Mouse (Mus musculus) hindbrain, embryonic 10.5 days (tissue): ENCODE measurements around the gene Bloc1s3. TPM values are rescaled to one million over a fixed set of nuclear protein-coding genes. Genes with fewer than 3 reads are reported as not detected.

Experiments used
- DNase-seq: peaks from one replicate; pipeline ENCODE4 v3.0.0-alpha.2; 2017; ENCODE audit warnings: low spot score
- H3K27ac ChIP-seq: fragments of 300-500 bp; sonication (generic); 2 replicates; pipeline ENCODE4 v1.5.1; 2016; ENCODE audit warnings: mild to moderate bottlenecking, moderate library complexity
- H3K27me3 ChIP-seq: fragments of 300-500 bp; sonication (generic); 2 replicates; pipeline ENCODE4 v1.6.1; 2016; ENCODE audit warnings: mild to moderate bottlenecking; ENCODE audit not compliant: poor library complexity, insufficient read depth, severe bottlenecking
- H3K36me3 ChIP-seq: fragments of 300-500 bp; sonication (generic); 2 replicates; pipeline ENCODE4 v1.6.1; 2016; ENCODE audit warnings: mild to moderate bottlenecking, moderate library complexity
- H3K4me1 ChIP-seq: fragments of 300-500 bp; sonication (generic); replicated peaks from 2 replicates; pipeline ENCODE4 v1.6.1; 2016; ENCODE audit warnings: mild to moderate bottlenecking
- H3K4me3 ChIP-seq: fragments of 300-500 bp; sonication (generic); 2 replicates; pipeline ENCODE4 v1.5.1; 2016; ENCODE audit warnings: mild to moderate bottlenecking, moderate library complexity
- H3K9me3 ChIP-seq: fragments of 300-500 bp; sonication (generic); 2 replicates; pipeline ENCODE4 v1.6.1; 2016; ENCODE audit warnings: mild to moderate bottlenecking, moderate library complexity
- WGBS: fragments of 180-500 bp; shearing (Covaris S2); methylation state at CpG from one replicate; pipeline ENCODE4 v1.1.7; 2016; 5-methylcytosine and 5-hydroxymethylcytosine counted together
- polyA plus RNA-seq: library from polyadenylated mRNA; unstranded; fragments of >200 nt; fragmentation: Nextera tagmentation; extraction: Ambion mirVana; gene quantifications from 2 replicates; pipeline ENCODE4 v1.2.1, GENCODE M21; 2016

The Bloc1s3 gene
- polyA plus RNA-seq, 1 experiment from 2014 or later: 3.8 TPM

DNA sequence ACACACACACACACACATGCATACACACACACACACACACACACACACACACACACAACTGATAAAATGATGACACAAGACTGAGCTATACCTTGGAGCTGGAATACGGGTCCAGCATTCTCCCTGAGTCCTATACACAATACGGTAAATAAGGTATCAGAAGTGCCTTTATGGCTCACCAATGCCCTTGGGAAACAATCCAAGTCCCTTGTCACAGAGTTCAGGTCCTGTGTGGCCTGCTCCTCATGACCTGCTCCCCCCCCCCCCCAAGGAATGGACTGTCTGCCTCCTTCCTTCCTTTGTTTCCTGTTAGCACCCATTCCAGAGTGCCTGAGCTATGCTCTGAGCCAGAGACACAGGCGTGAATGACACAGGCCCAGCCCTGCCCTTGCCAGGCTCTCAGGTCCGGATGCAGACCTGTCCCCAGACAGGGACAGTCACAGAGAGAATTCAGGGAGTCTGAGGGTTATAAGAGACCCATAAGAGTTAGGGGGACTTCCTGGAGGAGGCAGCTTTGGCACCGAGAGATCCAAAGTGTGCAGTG, 41.5 kb downstream of the Bloc1s3 start:
- no peak overlapping the region for H3K27ac ChIP-seq
- 62% methylated on average over 5 of the region's 5 CpGs for WGBS
- peaks cover 36% of the 10 kb centered on the region for H3K4me1 ChIP-seq
- H3K9me3 ChIP-seq: no peaks in the 10 kb centered on the region
- no peaks in the 10 kb centered on the region for H3K36me3 ChIP-seq
- no peak overlapping the region for H3K4me3 ChIP-seq
- no peak for DNase-seq
- H3K27me3 ChIP-seq: peaks cover 95% of the 10 kb centered on the region

DNA sequence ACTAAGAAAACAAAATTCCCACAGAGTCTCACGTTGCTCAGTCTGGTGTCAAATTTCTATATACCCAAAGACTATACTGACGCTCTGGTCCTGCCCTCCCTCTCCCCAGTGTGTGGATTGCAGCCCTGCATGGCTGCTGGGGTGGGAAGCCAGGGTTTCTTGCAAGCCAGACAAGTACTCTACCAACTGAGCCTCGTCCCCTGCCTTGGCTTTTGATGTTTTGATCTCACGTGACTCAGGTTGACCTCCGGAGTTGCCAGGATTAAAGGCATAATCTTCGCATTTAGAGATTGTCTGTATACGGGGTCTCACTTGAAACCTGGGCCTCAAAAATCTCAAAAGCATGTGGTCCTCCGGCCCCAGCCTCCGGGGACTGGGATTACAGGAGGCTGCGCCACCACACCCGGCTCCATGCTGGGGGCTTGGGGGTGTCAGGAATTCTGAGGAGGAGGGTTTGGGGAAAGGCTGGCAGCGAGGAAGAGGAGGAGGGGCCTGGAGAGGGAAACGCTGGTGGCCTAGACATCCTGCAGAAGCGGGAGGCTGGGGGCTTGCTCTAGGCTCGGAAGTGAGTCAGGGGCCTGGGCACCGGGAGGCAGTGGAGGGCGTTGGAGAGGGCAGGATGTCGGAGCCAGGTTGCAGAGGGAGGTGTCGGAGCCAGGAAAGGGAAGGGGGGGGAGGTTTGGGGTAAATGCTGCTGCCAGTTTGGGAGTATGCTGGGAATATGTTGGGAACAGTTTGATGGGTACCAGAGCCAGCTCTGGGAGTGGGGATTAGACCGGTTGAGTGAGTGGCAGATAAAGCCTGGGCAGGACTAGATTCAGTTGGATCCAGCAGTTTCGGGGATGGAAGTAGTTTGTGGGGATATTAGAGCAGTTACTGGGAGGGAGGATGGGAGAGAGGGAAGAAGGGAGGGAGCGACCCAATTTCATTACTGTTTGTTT, 43.5 kb downstream of the Bloc1s3 start:
- WGBS: 12% methylated on average over 22 of the region's 22 CpGs
- Histone ChIP-seq H3K4me3 (peak overlapping the region; percentile 32), H3K27ac (peak overlapping the region; percentile 60; the same call in 1 of the 2 replicates), H3K27me3 (peaks cover 74% of the 10 kb centered on the region), H3K9me3 (no peaks in the 10 kb centered on the region), H3K4me1 (peaks cover 31% of the 10 kb centered on the region), H3K36me3 (no peaks in the 10 kb centered on the region)
- no peak for DNase-seq

DNA sequence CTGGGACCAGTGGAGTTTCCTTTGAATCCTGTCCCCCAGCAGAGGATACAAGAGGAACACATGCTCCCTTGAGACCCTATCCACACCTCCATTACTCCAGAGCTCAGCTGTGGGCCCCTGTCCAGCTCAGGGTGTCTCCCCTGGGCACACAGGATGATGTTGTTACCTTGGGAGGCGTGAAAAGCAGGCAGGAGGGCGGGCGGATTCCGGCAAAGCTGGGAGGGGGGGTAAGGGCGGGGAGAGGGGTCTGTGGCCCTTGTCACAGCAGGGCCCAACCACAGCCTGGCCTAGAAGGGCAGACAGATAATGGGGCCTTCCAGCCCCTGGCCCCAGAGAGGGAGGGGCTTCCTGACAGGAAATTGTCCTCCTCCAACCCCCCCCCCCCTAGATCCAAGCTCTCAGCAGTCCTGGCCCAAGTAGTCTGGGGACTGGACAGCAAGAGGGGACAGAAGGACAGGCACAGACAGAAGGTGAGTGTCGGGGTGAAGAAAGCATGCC, 45.2 kb downstream of the Bloc1s3 start, which contains the start of gene Exoc3l2:
Gene Exoc3l2 (plus strand): TSS at position 448 of the 498 bp plus-strand sequence.
- H3K4me3 ChIP-seq: peak within 1 kb of the TSS; percentile 31
- peaks cover 57% of the 10 kb centered on the region for H3K27me3 ChIP-seq
- WGBS: 14% methylated on average over 6 of the region's 6 CpGs
- H3K9me3 ChIP-seq: no peaks in the 10 kb centered on the region
- peaks cover 38% of the 10 kb centered on the region for H3K4me1 ChIP-seq
- DNase-seq: no peak
- H3K27ac ChIP-seq: peak within 1 kb of the TSS; percentile 36
- H3K36me3 ChIP-seq: no peaks in the 10 kb centered on the region

DNA sequence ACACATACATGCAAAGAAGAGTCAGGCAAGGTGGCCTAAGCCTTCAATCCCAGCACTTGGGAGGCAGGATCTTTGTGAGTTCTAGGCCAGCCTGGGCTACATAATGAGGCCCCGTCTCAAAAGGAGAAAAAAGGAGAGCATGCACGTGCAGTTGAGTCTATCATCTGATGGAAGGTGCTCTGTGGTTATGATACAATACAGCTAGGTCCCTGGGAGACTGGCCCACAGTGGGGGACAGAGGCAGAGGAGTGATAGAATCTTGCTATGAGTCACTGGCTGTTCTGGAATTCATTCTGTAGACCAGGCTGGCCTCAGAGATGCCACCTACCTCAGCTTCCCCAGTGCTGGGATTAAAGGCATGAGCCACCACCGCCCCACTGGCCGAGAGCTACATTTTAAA, 45.7 kb downstream of the Bloc1s3 start:
- H3K4me3 ChIP-seq: no peak overlapping the region
- no peak overlapping the region; the same call in 1 of the 2 replicates for H3K27ac ChIP-seq
- DNase-seq: no peak
- H3K27me3 ChIP-seq: peaks cover 52% of the 10 kb centered on the region
- no peaks in the 10 kb centered on the region for H3K9me3 ChIP-seq
- peaks cover 43% of the 10 kb centered on the region for H3K4me1 ChIP-seq
- H3K36me3 ChIP-seq: no peaks in the 10 kb centered on the region
- 58% methylated on average over 4 of the region's 4 CpGs for WGBS

DNA sequence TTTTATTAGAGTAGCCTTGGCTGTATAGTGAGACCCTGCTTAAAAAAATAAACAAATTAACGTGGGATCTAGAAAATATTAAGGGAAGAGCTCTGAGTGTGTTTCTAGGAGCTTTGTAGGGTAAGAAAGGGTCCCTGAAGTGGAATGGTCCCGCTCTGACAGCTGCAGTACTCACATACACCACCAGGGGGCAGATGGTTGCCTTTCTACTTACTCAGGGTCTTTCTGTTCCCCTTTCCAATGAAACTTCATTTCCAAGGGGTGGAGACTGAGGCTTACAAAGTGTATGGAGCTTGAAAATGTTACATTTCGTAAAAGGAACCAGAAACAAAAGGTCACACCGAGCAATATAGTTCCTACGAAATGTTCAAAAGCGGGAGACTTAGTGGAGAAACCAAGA, 46.7 kb downstream of the Bloc1s3 start:
- H3K27me3 ChIP-seq: peaks cover 43% of the 10 kb centered on the region
- H3K4me3 ChIP-seq: no peak overlapping the region
- H3K9me3 ChIP-seq: no peaks in the 10 kb centered on the region
- H3K27ac ChIP-seq: no peak overlapping the region
- H3K4me1 ChIP-seq: peaks cover 52% of the 10 kb centered on the region
- DNase-seq: peak; percentile 84
- H3K36me3 ChIP-seq: peaks cover 3% of the 10 kb centered on the region
- WGBS: 17% methylated on average over 6 of the region's 6 CpGs

DNA sequence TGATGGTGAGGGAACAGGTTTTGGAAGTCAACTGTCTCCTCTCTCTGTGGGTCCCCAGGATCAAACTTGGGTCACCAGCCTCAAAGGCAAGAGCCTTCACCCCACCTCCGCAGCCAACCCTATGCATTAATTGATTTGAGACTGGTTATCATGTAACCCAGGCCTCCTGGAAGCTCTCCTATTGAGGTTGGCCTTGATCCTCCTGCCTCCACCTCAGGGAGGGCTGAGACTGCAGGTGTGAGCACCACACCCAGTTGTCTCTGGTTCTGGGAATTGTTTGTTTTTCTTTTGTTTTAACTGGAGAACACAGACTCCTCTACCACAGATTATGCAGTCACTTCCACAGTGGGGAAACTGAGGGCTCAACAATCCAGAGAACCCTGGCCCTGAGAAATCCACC, 47.7 kb downstream of the Bloc1s3 start:
- no peak overlapping the region for H3K27ac ChIP-seq
- DNase-seq: no peak
- H3K27me3 ChIP-seq: peaks cover 33% of the 10 kb centered on the region
- no peaks in the 10 kb centered on the region for H3K9me3 ChIP-seq
- H3K36me3 ChIP-seq: peaks cover 12% of the 10 kb centered on the region
- H3K4me1 ChIP-seq: peaks cover 62% of the 10 kb centered on the region
- 68% methylated on average over 1 of the region's 1 CpGs for WGBS
- no peak overlapping the region for H3K4me3 ChIP-seq

DNA sequence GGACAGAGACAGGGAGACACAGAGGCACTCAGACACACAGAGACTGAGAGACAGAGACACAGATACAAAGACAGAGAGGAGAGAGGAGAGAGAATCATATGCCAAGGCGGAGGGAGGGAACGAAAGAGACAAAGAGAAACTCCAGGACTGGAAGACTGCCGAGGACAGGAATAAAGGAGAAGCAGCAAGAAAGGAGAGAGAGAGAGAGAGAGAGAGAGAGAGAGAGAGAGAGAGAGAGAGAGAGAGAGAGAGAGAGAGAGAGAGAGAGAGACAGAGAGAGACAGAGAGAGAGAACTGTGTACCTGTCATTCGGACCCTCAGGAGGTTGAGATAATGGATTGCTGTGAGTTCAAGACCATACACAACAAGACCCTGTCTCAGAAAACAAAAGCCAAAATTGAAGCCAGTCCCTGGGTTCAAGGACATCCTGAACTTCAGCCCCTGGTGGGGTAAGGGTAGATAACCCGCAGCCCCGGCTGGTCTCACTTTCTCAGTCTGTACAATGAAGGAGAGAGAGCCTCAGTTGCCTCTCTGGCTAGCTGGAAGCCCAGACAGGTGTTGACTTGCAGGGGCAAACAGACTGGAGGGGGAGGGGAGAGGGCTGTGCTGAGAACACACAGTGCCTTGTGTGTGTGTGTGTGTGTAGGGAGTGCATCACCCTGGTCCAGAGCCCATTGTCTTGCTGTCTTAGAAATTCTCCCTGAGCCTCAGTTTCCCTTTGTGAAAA, 48.9 kb downstream of the Bloc1s3 start:
- Histone ChIP-seq H3K27me3 (peaks cover 21% of the 10 kb centered on the region), H3K36me3 (peaks cover 24% of the 10 kb centered on the region), H3K27ac (peak overlapping the region; percentile 94), H3K9me3 (no peaks in the 10 kb centered on the region), H3K4me1 (peaks cover 52% of the 10 kb centered on the region), H3K4me3 (peak overlapping the region; percentile 99)
- no peak for DNase-seq
- 26% methylated on average over 6 of the region's 6 CpGs for WGBS

DNA sequence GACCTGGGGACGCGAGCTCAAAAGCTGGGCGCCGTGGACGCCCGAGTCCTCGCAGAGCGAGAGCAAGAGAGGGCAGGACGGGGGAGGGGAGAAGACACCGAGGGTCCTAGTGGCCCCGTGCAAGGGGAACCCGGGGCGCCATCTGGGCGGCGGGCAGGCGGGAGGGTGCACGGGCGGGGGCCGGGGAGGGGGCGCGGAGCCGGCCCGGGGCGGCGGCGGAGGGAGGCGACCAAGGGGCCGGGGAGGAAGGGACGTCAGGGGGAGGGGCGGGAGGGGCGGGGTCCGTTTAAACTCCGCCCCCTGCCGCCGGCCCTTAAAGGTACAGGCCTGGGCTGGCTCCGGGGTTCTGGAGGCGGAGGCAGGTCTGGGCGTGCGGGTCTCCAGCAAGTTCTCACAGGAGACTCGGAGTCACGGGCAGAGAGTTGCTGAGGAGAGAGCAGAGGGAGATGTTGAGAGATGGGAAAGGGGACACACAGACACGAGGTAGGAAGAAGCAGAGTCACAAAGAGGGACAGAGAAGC, 49.5 kb downstream of the Bloc1s3 start, which contains the start of gene Mark4:
Gene Mark4 (minus strand): TSS at position 231 of the 521 bp plus-strand sequence.
- peaks cover 14% of the 10 kb centered on the region for H3K27me3 ChIP-seq

DNA sequence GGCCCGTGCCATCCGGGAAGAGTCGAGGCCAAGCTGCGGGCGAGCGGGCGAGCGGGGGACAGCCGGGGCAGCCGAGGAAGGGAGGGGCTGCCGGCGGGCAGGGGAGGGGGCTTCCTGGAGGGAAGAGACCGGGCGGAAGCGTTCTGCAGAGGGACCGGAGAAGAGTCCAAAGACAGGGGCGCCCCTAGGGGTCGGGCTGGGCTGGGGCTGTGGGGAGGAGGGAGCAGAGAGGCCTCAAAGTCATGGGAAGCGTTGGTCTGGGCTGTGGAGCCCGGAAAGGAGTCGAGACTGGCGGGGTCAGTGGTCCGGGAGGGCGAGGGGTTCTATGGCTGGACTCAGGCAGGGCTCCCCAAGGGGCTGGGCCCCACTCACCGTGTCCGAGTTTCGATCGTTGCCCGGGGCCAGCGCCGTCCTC, 50.1 kb downstream of the Bloc1s3 start:
- 0% methylated on average over 31 of the region's 31 CpGs for WGBS
- peak overlapping the region; percentile 94 for H3K27ac ChIP-seq
- peaks cover 46% of the 10 kb centered on the region for H3K4me1 ChIP-seq
- no peaks in the 10 kb centered on the region for H3K9me3 ChIP-seq
- H3K27me3 ChIP-seq: peaks cover 9% of the 10 kb centered on the region
- peak; percentile 83 for DNase-seq
- H3K4me3 ChIP-seq: peak overlapping the region; percentile 99
- H3K36me3 ChIP-seq: peaks cover 33% of the 10 kb centered on the region

More for the DNA sequence above, 49.5 kb downstream of the Bloc1s3 start, which contains the start of gene Mark4:
- 2% methylated on average over 42 of the region's 42 CpGs for WGBS
- DNase-seq: peak; percentile 90
- Histone ChIP-seq H3K4me3 (peak within 1 kb of the TSS; percentile 99), H3K36me3 (peaks cover 30% of the 10 kb centered on the region), H3K4me1 (peaks cover 52% of the 10 kb centered on the region), H3K9me3 (no peaks in the 10 kb centered on the region), H3K27ac (peak within 1 kb of the TSS; percentile 94)

DNA sequence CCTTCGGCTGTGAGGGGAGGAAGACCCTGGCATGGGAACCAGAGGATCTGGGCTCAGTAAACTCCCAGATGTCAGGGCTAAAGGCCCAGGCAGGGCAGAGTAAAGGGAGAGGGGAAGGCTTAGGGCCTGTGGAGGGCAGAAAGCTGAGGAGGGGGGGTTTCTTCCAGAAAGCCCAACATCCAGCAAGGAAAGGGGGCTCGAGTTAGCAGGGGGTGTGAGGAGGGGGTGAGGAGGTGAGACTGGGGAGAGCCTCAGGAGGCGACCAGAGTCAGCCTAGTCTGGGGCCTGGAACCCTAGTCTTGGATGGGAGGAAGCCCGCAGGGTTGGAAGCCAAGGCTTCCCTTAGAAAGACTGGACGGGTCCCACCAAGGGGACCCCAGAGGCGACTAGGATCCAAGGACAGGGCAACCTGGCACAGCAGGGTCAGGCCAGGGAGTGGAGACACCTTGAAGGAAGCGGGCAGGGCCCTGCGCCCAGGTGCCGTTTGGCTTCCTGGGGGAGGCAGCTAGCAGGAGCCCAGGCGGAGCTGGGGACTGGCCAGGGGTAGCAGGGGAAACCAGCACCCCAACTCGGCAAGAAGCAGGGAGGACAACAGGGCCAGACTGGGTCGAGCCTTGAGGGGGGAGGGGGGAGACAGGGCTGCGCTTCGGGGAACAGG, 50.6 kb downstream of the Bloc1s3 start:
- H3K9me3 ChIP-seq: no peaks in the 10 kb centered on the region
- peaks cover 41% of the 10 kb centered on the region for H3K4me1 ChIP-seq
- H3K27me3 ChIP-seq: peaks cover 3% of the 10 kb centered on the region; the same call in 1 of the 2 replicates
- H3K4me3 ChIP-seq: peak overlapping the region; percentile 99
- peak overlapping the region; percentile 94 for H3K27ac ChIP-seq
- peaks cover 34% of the 10 kb centered on the region for H3K36me3 ChIP-seq
- DNase-seq: no peak
- WGBS: 11% methylated on average over 14 of the region's 14 CpGs

DNA sequence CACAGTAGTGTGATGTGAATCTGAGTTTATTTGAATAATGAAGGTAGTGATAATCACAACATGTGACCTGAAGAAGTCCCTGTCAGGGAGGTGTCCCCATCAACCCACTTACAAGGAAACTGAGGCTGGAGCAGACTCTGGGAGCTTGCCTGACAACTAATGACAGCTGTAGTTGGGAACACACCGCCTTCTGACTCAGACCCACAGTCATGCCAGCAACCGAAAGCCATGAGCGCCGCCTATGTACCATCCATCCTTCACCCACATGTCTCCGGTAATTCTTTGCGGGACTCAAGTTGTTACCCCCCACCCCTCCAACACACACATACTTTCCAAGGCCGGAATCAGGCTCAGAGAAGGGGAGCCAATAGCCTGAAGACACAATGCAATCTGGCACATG, 51.5 kb downstream of the Bloc1s3 start:
- H3K36me3 ChIP-seq: peaks cover 43% of the 10 kb centered on the region
- peak overlapping the region; percentile 99 for H3K4me3 ChIP-seq
- 94% methylated on average over 7 of the region's 7 CpGs for WGBS

More for the DNA sequence above, 51.5 kb downstream of the Bloc1s3 start:
- no peak for DNase-seq
- Histone ChIP-seq H3K27me3 (no peaks in the 10 kb centered on the region), H3K27ac (no peak overlapping the region), H3K9me3 (peaks cover 4% of the 10 kb centered on the region; the same call in 1 of the 2 replicates), H3K4me1 (peaks cover 36% of the 10 kb centered on the region)
